Mouse (Mus musculus) lung, embryonic 14.5 days (tissue): Measurements from ENCODE around the gene Pde6g. TPM values are rescaled to one million over a fixed set of nuclear protein-coding genes. Genes with fewer than 3 reads are reported as not detected.

Experiments used
- ATAC-seq: fragments of 200-750 bp; cut with Nextera tagmentation; 2 replicates; pipeline ENCODE4 v1.8.0; 2017; ENCODE audit warnings: mild to moderate bottlenecking, moderate TSS enrichment, moderate library complexity; ENCODE audit not compliant: insufficient read depth
- DNase-seq: peaks from one replicate; pipeline ENCODE4 v3.0.0-alpha.2; 2015
- H3K27ac ChIP-seq: fragments of 300-500 bp; sonication (generic); 2 replicates; pipeline ENCODE4 v1.5.1; 2014; ENCODE audit warnings: low read depth, mild to moderate bottlenecking, moderate library complexity
- H3K27me3 ChIP-seq: fragments of 300-500 bp; sonication (generic); 2 replicates; pipeline ENCODE4 v1.6.1; 2014; ENCODE audit warnings: low read length, control low read depth; ENCODE audit not compliant: insufficient read depth
- H3K36me3 ChIP-seq: fragments of 300-500 bp; sonication (generic); 2 replicates; pipeline ENCODE4 v1.6.1; 2014; ENCODE audit warnings: control low read depth; ENCODE audit not compliant: insufficient read depth
- H3K4me1 ChIP-seq: fragments of 300-500 bp; sonication (generic); 2 replicates; pipeline ENCODE4 v1.6.1; 2014; ENCODE audit warnings: antibody characterized with exemption, control low read depth; ENCODE audit not compliant: insufficient read depth
- H3K4me2 ChIP-seq: fragments of 300-500 bp; sonication (generic); 2 replicates; pipeline ENCODE4 v1.6.1; 2014; ENCODE audit warnings: mild to moderate bottlenecking
- H3K4me3 ChIP-seq: fragments of 300-500 bp; sonication (generic); 2 replicates; pipeline ENCODE4 v1.5.1; 2014; ENCODE audit warnings: low read depth, low read length
- H3K9ac ChIP-seq: fragments of 300-500 bp; sonication (generic); 2 replicates; pipeline ENCODE4 v1.6.1; 2014
- H3K9me3 ChIP-seq: fragments of 300-500 bp; sonication (generic); 2 replicates; pipeline ENCODE4 v1.6.1; 2016; ENCODE audit warnings: low read depth, low read length, control low read depth
- CTCF ChIP-seq: IDR thresholded peaks from 2 replicates; pipeline ENCODE4 v1.5.1; 2016; ENCODE audit warnings: antibody characterized with exemption, low read depth
- WGBS: fragments of 180-500 bp; shearing (Covaris S2); extraction: QIAGEN DNeasy Blood & Tissue Kit; methylation state at CpG from one replicate; pipeline ENCODE4 v1.1.7; 2014; 5-methylcytosine and 5-hydroxymethylcytosine counted together
- polyA plus RNA-seq: library from polyadenylated mRNA; unstranded; fragments of >200 nt; fragmentation: Nextera tagmentation; extraction: Ambion mirVana; gene quantifications from 2 replicates; pipeline ENCODE4 v1.2.1, GENCODE M21; 2014

The Pde6g gene
- polyA plus RNA-seq, 1 experiment from 2014 or later, result 0.18 TPM

DNA sequence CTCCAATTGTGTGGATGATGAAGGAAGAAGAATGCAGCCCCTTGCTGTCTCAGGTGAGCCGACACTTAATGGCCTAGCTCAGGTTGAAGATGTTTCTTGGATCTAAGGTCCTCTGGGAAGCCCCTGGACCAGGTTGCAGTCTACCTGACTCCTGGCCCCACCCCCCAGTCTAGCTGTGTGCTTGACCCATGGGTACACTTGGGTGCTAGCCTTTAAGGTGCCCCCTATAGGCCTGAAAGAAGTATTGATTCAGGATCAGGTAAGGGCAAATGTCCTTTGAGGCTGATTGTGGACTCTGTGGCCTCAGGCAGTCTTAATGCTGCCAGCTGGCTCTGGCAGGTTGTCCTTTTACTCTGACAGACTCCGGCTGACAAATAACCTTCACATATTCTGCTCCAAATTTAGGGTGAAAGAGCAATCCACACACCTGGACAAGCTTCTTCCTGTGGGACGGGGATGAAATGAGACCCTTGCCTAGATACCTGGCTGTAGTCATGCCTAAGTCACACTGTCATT lies 10.5 kb downstream of the Pde6g start:
- H3K4me3 ChIP-seq, result no peak overlapping the region
- WGBS, result 86% methylated on average over 3 of the region's 3 CpGs
- H3K36me3 ChIP-seq, result no peaks in the 10 kb centered on the region
- DNase-seq (no peak), ATAC-seq (no peak)
- H3K27ac ChIP-seq, result no peak overlapping the region
- H3K27me3 ChIP-seq, result no peaks in the 10 kb centered on the region
- H3K9me3 ChIP-seq, result no peaks in the 10 kb centered on the region
- H3K9ac ChIP-seq, result no peak overlapping the region
- TF ChIP-seq CTCF, result no peak
- H3K4me1 ChIP-seq, result no peaks in the 10 kb centered on the region
- no peak overlapping the region for H3K4me2 ChIP-seq

DNA sequence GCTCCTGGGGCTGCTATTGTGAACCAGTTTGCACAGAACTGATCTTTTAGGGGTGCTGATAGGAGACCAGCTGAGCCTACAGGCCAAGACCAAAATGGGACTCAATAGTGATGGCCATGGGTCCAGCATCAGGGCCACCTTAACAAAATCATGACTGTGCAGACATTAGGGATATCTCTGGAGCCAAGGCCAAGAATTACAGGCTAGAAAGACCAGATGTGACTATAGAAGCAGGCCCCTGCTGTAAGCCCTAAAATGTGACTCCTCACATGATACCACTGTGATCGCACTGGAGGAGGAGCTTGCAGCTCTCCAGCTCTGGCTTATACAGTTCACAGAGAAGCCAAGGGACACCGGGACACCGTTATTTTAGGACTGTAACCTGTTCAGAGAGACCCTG lies 11.0 kb downstream of the Pde6g start, which contains the start of gene Tspan10:
TSS of gene Tspan10 (plus strand) at position 301 of the 400 bp plus-strand sequence.
- Histone ChIP-seq H3K27me3 (no peaks in the 10 kb centered on the region), H3K4me2 (no peak within 1 kb of the TSS), H3K27ac (no peak within 1 kb of the TSS), H3K9me3 (no peaks in the 10 kb centered on the region), H3K4me1 (no peaks in the 10 kb centered on the region), H3K9ac (no peak within 1 kb of the TSS), H3K36me3 (no peaks in the 10 kb centered on the region), H3K4me3 (no peak within 1 kb of the TSS)
- DNase-seq, result no peak
- no peak for ATAC-seq
- no peak for TF ChIP-seq CTCF
- 84% methylated on average over 3 of the region's 3 CpGs for WGBS

DNA sequence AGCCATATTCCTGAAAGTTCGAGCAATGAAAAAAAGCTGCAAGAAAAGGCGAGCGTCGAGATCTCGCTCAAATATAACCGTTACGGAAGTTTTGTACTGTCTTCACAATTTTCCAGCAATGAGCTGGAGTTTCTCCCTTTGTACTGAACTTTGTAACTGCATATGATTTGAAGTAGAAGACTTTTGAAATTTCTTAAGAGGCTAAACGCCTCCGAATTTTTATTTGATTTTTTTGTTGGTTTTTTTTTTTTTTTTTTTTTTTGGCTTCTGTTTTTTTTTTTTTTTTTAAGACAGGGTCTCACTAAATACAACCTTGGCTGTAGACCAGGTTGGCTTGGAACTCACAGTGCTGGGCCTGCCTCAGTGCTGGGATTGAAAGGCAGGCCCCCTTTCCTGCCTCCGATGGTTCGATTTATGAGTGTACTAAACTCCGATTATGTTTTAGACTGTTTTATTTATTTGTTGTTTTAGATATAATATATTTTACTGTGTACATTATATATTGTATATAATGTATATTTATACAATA lies 15.4 kb downstream of the Pde6g start:
- 25% methylated on average over 12 of the region's 12 CpGs for WGBS
- DNase-seq (no peak), ATAC-seq (no peak)
- Histone ChIP-seq H3K9me3 (no peaks in the 10 kb centered on the region), H3K27me3 (no peaks in the 10 kb centered on the region), H3K36me3 (peaks cover 25% of the 10 kb centered on the region), H3K4me3 (peak overlapping the region; percentile 99), H3K4me1 (0 out of 2 replicates have a peak, but pooled peaks cover 4% of the 10 kb centered on the region), H3K27ac (peak overlapping the region; percentile 79), H3K9ac (peak overlapping the region; percentile 94), H3K4me2 (peak overlapping the region; percentile 84)
- no peak for TF ChIP-seq CTCF

- DNase-seq (peak; percentile 96), ATAC-seq (peak; percentile 91)
- under 1% methylated on average over 72 of the region's 77 CpGs for WGBS
- H3K9ac ChIP-seq, result peak within 1 kb of the TSS; percentile 94
- 0 out of 2 replicates have a peak, but pooled peaks cover 4% of the 10 kb centered on the region for H3K4me1 ChIP-seq
- H3K36me3 ChIP-seq, result peaks cover 31% of the 10 kb centered on the region
- peak within 1 kb of the TSS; percentile 84 for H3K4me2 ChIP-seq
- H3K27ac ChIP-seq, result peak within 1 kb of the TSS; percentile 79
- no peak for TF ChIP-seq CTCF
- no peaks in the 10 kb centered on the region for H3K9me3 ChIP-seq
- H3K27me3 ChIP-seq, result no peaks in the 10 kb centered on the region
- peak within 1 kb of the TSS; percentile 99 for H3K4me3 ChIP-seq
Measured at GRCm38 (mm10) chr11:120437152-120437856, 16.0 kb downstream of the Pde6g start, which contains the start of gene Nploc4. Gene Nploc4, minus strand, starts transcription at chr11:120437708.

DNA sequence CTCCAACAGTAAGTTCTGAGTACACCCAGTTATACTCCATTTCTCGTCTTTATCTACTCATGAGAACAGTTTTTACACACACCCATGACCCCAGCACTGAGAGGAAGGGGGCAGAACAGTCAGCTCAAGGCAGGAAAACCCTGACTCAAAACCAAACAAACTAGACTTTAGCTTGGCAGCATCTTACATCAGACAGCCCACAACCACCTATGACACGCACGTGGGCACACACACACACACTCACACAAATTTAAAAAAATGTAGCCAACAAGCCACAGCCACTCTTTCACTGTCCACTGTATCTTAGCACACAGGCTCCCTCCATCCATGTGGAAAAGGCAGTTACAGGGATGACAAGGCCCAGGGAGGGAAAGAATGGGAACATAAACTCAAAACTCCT lies 26.6 kb downstream of the Pde6g start:
- H3K36me3 ChIP-seq, result peaks cover 90% of the 10 kb centered on the region

DNA sequence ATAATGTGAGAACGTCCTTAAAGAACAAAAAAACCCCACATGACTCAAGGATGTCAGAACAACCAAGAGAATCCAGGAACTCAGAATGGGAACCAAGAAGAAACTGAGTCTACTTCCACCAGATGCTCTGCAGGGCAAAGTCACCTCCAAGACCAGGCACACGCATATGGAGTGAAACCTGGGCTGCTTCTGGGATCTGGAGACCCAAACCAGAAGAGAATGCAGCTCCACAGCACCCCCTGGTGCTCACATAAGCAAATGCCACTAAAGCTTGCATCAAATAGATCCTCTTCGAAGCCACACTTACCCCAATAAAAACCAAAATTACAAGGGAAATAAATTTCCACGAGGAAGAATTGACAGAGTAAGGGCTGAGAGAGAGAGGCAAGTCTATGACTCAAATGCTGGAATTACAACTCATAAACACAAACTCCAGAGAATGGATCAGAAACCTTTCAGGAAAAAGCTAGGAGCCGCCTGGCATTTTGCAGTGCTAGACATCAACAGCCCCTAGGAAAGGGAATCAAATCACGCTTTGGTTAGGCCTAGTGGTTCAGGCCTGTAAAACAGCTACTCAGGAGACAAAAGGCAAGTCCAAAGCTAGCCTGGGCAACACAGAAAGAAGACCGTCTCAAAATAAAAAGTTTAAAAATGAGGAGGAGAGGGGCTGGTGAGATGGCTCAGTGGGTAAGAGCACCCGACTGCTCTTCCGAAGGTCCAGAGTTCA lies 29.6 kb downstream of the Pde6g start:
- H3K4me1 ChIP-seq, result no peaks in the 10 kb centered on the region
- H3K27ac ChIP-seq, result no peak overlapping the region
- DNase-seq, result peak; percentile 86
- no peak for ATAC-seq
- H3K27me3 ChIP-seq, result no peaks in the 10 kb centered on the region
- peaks cover 92% of the 10 kb centered on the region for H3K36me3 ChIP-seq
- no peak overlapping the region for H3K4me3 ChIP-seq
- peak; percentile 77 for TF ChIP-seq CTCF
- 70% methylated on average over 9 of the region's 9 CpGs for WGBS
- H3K9ac ChIP-seq, result no peak overlapping the region
- no peak overlapping the region for H3K4me2 ChIP-seq
- H3K9me3 ChIP-seq, result no peaks in the 10 kb centered on the region

More for the DNA sequence above, 26.6 kb downstream of the Pde6g start:
- DNase-seq (no peak), ATAC-seq (no peak)
- Histone ChIP-seq H3K27ac (no peak overlapping the region), H3K27me3 (no peaks in the 10 kb centered on the region), H3K9ac (no peak overlapping the region), H3K9me3 (no peaks in the 10 kb centered on the region), H3K4me1 (no peaks in the 10 kb centered on the region), H3K4me3 (no peak overlapping the region), H3K4me2 (no peak overlapping the region)
- TF ChIP-seq CTCF, result no peak
- WGBS, result 89% methylated on average over 3 of the region's 3 CpGs
